Mouse (Mus musculus): ENCODE measurements at regions not wholly inside any gene's neighbourhood (a gene's known extent, or its start where the extent isn't known, plus 50 kb on each side); places are given as distances from the start of the nearest gene placed in this dataset.
A peak's percentile ranks its signal among the peaks of the same experiment; 100 is the strongest.
"Not testable (repeated sequence)": the region's sequence is repeated elsewhere in the genome, so short reads cannot be mapped to it uniquely, and the experiment has no call there.

GRCm38 (mm10) chr6:60445591-60445990 is 384.1 kb downstream of the Snca start:
- DNase-seq (ENCODE audit: inconsistent ontology term) = peak; percentile 81

GRCm38 (mm10) chr6:60441952-60442351 is 387.7 kb downstream of the Snca start:
- peak; percentile 50 for DNase-seq (ENCODE audit: inconsistent ontology term)

GRCm38 (mm10) chr6:60411669-60412068 is 418.0 kb downstream of the Snca start:
- DNase-seq (ENCODE audit: inconsistent ontology term) = no peak

- DNase-seq (ENCODE audit: inconsistent ontology term) = no peak
Measured at GRCm38 (mm10) chr6:60411239-60411638, 418.4 kb downstream of the Snca start.

GRCm38 (mm10) chr6:60410051-60410785 is 419.4 kb downstream of the Snca start:
- DNase-seq (ENCODE audit: inconsistent ontology term) = no peak

GRCm38 (mm10) chr6:60409094-60409493 is 420.6 kb downstream of the Snca start:
- no peak for DNase-seq (ENCODE audit: inconsistent ontology term)

DNA sequence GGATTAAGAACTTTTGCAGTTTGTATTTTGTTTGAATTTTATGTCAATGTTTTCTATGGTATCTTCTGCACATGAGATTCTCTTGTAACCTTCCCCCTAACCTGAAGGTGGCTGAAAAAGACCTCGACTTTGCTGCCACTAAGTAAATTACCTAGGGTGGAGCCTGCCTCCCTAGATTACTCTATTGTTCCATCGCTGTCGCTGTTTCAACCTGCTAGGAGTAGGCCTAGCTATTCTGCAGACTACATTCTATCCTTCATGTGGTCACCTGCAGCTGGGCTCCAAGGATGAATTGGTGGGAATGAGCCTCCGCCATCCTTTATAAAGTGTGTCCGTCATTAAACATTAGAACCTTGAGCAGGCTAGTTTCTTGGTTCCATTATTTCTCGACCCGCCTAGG is 422.8 kb downstream of the Snca start:
- DNase-seq (ENCODE audit: inconsistent ontology term) = no peak

DNA sequence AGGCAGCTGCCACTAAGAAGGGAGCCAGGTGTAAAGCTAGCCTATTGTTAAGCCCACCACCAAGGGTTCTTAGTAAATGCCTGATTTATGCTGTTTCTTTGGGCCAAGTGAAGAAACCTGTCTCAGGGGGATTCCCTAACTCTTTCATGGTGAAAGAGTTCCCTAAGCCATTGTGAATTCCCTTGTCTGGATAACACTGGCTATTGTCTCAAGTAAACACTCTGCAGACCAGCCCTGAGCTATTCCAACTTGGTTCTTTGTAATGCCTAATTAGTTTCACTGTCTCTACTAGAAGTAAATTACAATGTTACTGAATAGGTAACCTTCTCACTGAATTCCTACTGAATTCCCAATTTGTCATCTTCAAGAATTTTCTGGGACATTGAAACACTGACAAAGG is 465.7 kb downstream of the Snca start:
- DNase-seq (ENCODE audit: inconsistent ontology term) = not testable (repeated sequence)

GRCm38 (mm10) chr6:60345448-60345847 is 484.2 kb downstream of the Snca start:
- no peak for DNase-seq (ENCODE audit: inconsistent ontology term)
